Comparison of ENCODE assay signal across 8 mouse cellular contexts in genomic region chr13:21506221-21506649, GRCm38 (mm10). TPM values are rescaled to one million over a fixed set of nuclear protein-coding genes. Genes with fewer than 3 reads are reported as not detected.
DNase-seq lines count a peak whose midpoint lies in the region; ATAC-seq lines count a peak whose summit lies in the region.

No protein-coding gene starts in this region.

- no peaks in the 10 kb centered on the region for H3K4me1 ChIP-seq in intestine, embryonic 14.5 days (replicated peaks; ENCODE audit: control insufficient read depth, insufficient read depth, low read length)

- 0% methylated on average over 21 of the region's 21 CpGs for WGBS in intestine, embryonic 14.5 days

- intact Hi-C loops in gastrocnemius, postnatal 14 days (cut with DNase I; ENCODE audit: low total_unique reads), result no loop called here
- intact Hi-C loops in left cerebral cortex, postnatal 14 days (cut with DNase I), result no loop called here

- H3K4me2 ChIP-seq in intestine, embryonic 14.5 days (ENCODE audit: low read length), result peak overlapping the region; percentile 54

- no peaks in the 10 kb centered on the region for H3K9me3 ChIP-seq in intestine, embryonic 14.5 days (ENCODE audit: control insufficient read depth, low read length)

- ATAC-seq in intestine, embryonic 14.5 days (replicated peaks; ENCODE audit: low FRiP score, low TSS enrichment, low read depth), result peak; percentile 100

- H3K4me3 ChIP-seq in intestine, embryonic 14.5 days (ENCODE audit: low read depth, low read length), result peak overlapping the region; percentile 68

- no peaks in the 10 kb centered on the region for H3K36me3 ChIP-seq in intestine, embryonic 14.5 days (ENCODE audit: control insufficient read depth, insufficient read depth, low read length)

- peak overlapping the region; percentile 61 for H3K9ac ChIP-seq in intestine, embryonic 14.5 days (ENCODE audit: low read length)

- no peaks in the 10 kb centered on the region for H3K27me3 ChIP-seq in intestine, embryonic 14.5 days (replicated peaks; ENCODE audit: control insufficient read depth, insufficient read depth, low read length)

- DNase-seq in adrenal gland, adult (ENCODE audit: inconsistent age in 2 of 2, low spot score in 1 of 2), result peak; percentile 84 to 97
- peak; percentile 91 for DNase-seq in embryo, embryonic 10.5 days (ENCODE audit: low spot score)
- peak; percentile 82 for DNase-seq in gastrocnemius, postnatal 14 days
- DNase-seq in intestine, embryonic 14.5 days (ENCODE audit: low spot score), result peak; percentile 96
- DNase-seq in left cerebral cortex, postnatal 14 days (ENCODE audit: low spot score in 2 of 2), result peak; percentile 74 to 75
- DNase-seq in mesoderm, embryonic 11.5 days (ENCODE audit: low read depth, low spot score), result peak; percentile 82
- peak; percentile 63 to 65 for DNase-seq in right cerebral cortex, postnatal 36 days (ENCODE audit: low spot score in 2 of 2)
- DNase-seq in yolk sac, embryonic 10.5 days (ENCODE audit: low spot score), result peak; percentile 92

- peak overlapping the region; percentile 80 for H3K27ac ChIP-seq in intestine, embryonic 14.5 days (ENCODE audit: low read depth)

RNA-seq across cellular contexts. Expression of gene Gm11273, which starts 5.0 kb away (rescaled TPM):
- total RNA-seq in gastrocnemius, postnatal 14 days (2021), result 100 to 1,000 TPM; 119 to 152 TPM
- polyA plus RNA-seq in intestine, embryonic 14.5 days (2014; fragmentation: Nextera tagmentation; extraction: Ambion mirVana), result 5.6 and 8.3 TPM in 2 replicates
- 10 to 100 TPM; 59.6 to 63.4 TPM for total RNA-seq in left cerebral cortex, postnatal 14 days (2021)

RNA-seq across cellular contexts. Expression of gene AK157302, which starts 11.2 kb away (rescaled TPM):
- total RNA-seq in gastrocnemius, postnatal 14 days (2021), result 10 to 100 TPM; 12.8 to 13.8 TPM
- polyA plus RNA-seq in intestine, embryonic 14.5 days (2014; fragmentation: Nextera tagmentation; extraction: Ambion mirVana), result 0.22 and 0.32 TPM in 2 replicates
- total RNA-seq in left cerebral cortex, postnatal 14 days (2021), result 10 to 100 TPM; 18.1 to 19.7 TPM

RNA-seq across cellular contexts. Expression of gene Zkscan8, which starts 24.7 kb away (rescaled TPM):
- 1 to 10 TPM; 6.1 to 7.4 TPM for total RNA-seq in gastrocnemius, postnatal 14 days (2021)
- 8.2 and 9.6 TPM in 2 replicates for polyA plus RNA-seq in intestine, embryonic 14.5 days (2014; fragmentation: Nextera tagmentation; extraction: Ambion mirVana)
- 10 to 100 TPM; 12.7 to 13.2 TPM for total RNA-seq in left cerebral cortex, postnatal 14 days (2021)

RNA-seq across cellular contexts. Expression of gene Gm10065, which starts 27.0 kb away (rescaled TPM):
- not detected for total RNA-seq in gastrocnemius, postnatal 14 days (2021)
- polyA plus RNA-seq in intestine, embryonic 14.5 days (2014; fragmentation: Nextera tagmentation; extraction: Ambion mirVana), result not detected in 2 replicates
- total RNA-seq in left cerebral cortex, postnatal 14 days (2021), result not detected

RNA-seq across cellular contexts. Expression of gene Zkscan4, which starts 27.5 kb away (rescaled TPM):
- under 1 TPM; 0.76 to 0.86 TPM for total RNA-seq in gastrocnemius, postnatal 14 days (2021)
- polyA plus RNA-seq in intestine, embryonic 14.5 days (2014; fragmentation: Nextera tagmentation; extraction: Ambion mirVana), result 3.3 and 3.4 TPM in 2 replicates
- 1 to 10 TPM; 7.2 to 7.3 TPM for total RNA-seq in left cerebral cortex, postnatal 14 days (2021)

Comparison
In these comparisons a context has a peak if more than half of its experiments do, and no peak if none do; other contexts are left out.
1. Peak in every context shown above with its lines: DNase-seq, ATAC-seq, H3K4me3 ChIP-seq and H3K27ac ChIP-seq.